Mouse (Mus musculus) yolk sac, embryonic 10.5 days (tissue): ENCODE results near the gene Lpin1.

Experiments
- DNase-seq: peaks from one replicate; pipeline ENCODE4 v3.0.0-alpha.2; 2017; ENCODE audit warnings: low spot score

The Lpin1 gene

GRCm38 (mm10) chr12:16610936-16611335 is at the start of gene Lpin1:
Gene Lpin1 (minus strand): TSS chr12:16610966.
- DNase-seq, result no peak

- no peak for DNase-seq
These were observed 46.4 kb upstream of the Lpin1 start for GRCm38 (mm10) chr12:16656906-16657875.

- no peak for DNase-seq
These were observed 44.8 kb upstream of the Lpin1 start for GRCm38 (mm10) chr12:16655604-16656003.

DNA sequence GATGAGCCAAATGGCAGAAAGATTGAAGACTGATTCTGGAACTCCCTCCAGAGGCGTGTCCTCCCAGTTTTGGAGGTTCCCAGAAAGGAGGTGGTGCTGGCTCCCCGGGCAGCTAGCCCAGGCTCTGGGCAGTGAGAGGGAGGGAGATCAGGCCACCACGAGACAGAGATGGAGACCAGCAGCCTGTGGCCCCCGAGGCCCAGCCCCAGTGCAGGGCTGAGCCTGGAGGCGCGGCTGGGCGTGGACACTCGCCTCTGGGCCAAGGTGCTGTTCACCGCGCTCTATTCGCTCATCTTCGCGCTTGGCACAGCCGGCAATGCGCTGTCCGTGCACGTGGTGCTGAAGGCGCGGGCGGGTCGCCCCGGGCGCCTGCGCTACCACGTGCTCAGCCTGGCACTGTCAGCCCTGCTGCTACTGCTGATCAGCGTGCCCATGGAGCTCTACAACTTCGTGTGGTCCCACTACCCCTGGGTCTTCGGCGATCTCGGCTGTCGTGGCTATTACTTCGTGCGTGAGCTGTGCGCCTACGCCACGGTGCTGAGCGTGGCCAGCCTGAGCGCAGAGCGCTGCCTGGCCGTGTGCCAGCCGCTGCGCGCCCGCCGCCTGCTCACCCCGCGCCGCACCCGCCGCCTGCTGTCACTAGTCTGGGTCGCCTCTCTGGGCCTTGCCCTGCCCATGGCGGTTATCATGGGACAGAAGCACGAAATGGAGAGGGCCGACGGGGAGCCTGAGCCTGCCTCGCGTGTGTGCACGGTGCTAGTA is 42.7 kb upstream of the Lpin1 start, which contains the start of gene Ntsr2:
TSS of gene Ntsr2 (plus strand) at position 51 of the 762 bp plus-strand sequence.
- DNase-seq, result peak; percentile 31

GRCm38 (mm10) chr12:16649819-16650218 is 39.1 kb upstream of the Lpin1 start:
- no peak for DNase-seq

GRCm38 (mm10) chr12:16648273-16648672 is 37.5 kb upstream of the Lpin1 start:
- DNase-seq, result no peak

- DNase-seq, result no peak
These were observed 36.1 kb upstream of the Lpin1 start for GRCm38 (mm10) chr12:16646780-16647409.

GRCm38 (mm10) chr12:16644698-16645097 is 33.9 kb upstream of the Lpin1 start:
- DNase-seq, result no peak

GRCm38 (mm10) chr12:16643508-16644345 is 33.0 kb upstream of the Lpin1 start:
- DNase-seq, result no peak

DNA sequence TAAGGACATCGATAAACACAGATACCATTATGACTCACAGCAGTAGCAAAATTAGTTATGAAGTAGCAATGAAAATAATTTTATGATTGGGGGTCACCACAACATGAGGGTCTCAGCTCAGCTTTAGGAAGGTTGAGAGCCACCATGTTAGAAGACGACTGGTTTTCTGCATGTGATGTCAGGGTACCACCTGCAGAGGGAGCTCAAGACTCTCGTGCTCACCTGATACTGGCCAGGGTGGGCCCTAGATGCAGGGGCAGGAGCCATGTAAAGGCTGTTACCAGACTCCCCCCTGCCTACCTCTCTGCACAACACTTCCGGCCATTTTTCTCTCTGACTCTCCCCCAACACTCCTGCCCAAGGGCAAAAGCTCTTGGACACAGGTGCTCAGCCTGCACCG is 31.2 kb upstream of the Lpin1 start:
- DNase-seq, result no peak

GRCm38 (mm10) chr12:16640075-16640474 is 29.3 kb upstream of the Lpin1 start:
- DNase-seq, result no peak

DNA sequence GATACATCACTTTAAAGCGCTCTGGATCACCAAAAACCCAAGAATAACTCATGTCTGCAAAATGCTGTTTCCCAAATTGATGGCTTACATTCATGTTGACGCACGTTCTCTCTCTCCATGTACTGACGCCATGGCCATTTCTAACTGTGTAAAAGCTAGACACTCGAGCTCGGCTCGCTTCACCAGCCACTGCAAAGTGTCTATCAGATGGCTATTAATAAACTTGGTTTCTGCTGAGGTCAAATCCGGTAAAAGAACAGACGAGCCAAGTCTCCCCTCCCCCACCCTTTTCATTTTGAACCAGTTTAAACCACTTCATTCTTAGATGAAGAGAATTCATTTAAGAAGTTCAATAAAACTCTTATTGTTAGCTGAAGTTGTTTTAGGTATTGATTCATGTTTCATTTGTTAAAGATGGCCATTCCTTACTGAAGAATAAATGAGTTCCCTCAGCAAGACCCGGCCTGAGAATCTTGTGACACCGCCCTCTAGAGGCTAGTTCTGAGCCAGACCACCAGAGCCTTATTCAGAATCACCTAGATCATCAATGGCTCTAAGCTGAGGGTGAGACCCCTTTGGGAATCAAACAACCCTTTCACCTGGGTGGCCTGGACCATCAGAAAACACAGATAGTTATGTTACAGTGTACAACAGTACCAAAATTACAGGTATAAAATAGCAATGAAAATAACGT is 28.5 kb upstream of the Lpin1 start:
- DNase-seq, result no peak

DNA sequence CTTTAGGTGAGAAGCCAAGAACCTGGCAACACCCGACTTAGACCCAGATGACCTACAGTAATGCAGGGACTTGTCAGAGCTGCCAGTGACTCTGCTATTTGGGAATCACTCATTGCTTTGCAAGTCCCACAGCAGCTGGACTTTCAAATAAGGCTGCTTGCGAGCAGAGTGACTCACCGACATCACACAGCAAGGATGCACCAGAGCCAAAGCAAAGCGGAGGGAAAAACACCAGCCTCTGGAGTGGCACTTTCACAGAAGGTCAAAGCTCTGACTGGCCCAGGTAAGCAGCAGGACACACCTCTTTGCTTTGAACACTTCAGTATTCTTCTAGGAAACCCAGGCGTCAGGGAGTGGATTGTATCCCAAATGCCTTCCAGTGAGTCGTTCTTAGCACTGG is 25.1 kb upstream of the Lpin1 start:
- no peak for DNase-seq

DNA sequence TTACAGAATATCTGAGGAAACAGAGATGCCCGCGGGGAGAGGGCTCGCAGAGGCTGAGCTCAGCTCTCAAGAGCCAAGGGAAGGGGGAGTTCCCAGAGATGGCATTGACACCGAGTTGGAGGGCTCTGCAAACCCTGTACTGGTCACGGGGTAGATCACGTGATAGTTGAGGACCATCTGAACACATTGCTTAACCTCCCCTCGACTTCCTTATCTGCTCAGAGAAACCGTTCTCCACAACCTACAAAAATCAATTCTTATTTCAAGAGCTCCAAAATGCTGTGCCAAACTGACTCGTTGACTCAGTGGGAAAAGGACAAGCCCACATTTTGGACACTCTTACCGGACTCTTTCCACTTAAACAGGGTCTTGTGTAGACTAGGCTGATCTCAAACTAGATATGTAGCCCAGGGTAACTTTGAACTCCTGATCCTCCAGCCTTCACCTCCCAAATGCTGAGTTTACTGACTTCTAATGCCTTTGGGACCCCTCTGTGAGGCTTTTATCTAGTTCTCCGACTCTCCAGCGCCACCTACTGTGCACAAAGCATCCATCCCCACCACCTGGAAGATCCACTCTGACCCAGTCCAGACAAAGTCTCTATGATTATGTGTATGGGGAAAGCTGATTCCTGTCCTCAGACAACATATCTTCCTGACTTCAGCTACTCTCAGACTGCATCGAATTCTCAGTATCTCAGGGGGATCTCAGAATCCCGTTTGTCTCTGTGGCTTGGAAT is 23.5 kb upstream of the Lpin1 start:
- peak; percentile 19 for DNase-seq

GRCm38 (mm10) chr12:16633235-16633634 is 22.5 kb upstream of the Lpin1 start:
- no peak for DNase-seq

- DNase-seq, result no peak
These were observed 20.7 kb upstream of the Lpin1 start for GRCm38 (mm10) chr12:16631423-16631822.

GRCm38 (mm10) chr12:16630866-16631185 is 20.1 kb upstream of the Lpin1 start:
- no peak for DNase-seq

DNA sequence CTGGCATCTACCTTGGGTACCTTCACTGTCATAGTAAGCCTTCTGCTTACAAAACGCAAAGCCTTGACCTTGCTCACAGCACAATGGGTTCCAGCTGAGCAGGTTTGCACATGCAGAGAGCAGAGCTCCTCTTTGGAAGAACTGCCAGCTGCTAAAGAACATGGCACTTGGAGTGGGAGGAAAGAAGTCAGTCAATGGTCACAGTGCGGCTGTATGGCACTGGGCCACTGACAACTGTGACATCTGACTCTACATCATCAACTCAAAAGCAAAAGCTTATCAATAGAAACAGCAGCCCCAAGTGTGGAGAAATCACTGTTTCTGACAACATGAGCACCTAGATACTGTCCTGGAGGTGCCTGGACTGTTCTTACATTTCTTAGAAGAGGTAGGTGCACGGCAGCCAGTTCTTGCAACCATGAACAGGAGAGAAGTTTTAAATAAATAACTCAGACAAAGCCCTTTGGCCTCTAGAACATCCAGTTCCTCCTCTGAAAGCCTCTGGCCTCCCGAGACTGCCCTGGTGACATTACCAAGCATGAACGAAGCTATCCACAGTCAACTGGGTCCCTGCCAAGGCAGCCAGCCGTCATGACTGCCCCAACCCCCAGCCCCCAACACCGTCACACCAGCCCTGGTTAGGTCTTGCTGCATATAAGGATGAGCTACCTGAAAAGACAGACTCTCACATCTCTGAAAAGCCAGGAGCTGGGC is 19.5 kb upstream of the Lpin1 start:
- DNase-seq, result no peak

DNA sequence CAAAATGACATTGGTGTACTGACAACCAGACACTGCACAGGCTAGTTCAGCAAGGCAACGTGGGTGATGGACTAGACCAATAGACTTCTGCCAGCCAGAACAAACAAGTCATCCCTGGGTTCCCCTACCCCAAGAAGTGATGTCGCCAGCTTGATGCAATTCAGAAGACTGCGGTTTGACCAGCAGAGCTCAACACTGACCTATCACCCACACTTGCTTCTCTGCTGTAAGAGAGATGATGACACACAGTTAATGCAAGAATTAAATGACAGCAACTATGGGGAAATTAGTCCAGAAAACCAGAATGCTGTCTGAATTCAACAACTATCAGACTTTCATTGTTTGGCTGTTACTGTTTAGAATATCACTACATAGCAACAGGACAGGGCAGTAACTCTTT is 9.5 kb upstream of the Lpin1 start:
- no peak for DNase-seq

GRCm38 (mm10) chr12:16619453-16619852 is 8.7 kb upstream of the Lpin1 start:
- DNase-seq, result no peak
